Mouse (Mus musculus): Measurements from ENCODE around the gene Srgap3.

DNA sequence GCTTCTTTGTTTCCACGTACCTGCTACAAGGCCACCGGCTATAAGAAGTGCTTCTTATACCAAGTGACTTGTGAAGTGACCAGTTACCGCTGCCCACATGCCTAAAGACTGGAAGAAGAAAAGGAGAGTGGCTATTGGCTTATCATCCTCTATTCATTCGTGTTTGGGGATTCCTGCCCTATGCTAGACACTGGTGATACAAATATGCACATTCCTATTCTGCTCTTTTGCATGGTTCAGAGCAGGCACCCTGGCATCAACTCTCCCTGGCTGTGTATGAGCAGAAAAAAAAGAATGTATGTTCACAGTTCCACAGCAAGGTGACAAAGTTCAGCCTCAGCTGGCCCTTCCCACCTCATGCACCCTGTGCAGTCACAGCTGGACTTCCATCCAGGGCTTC is 81.0 kb downstream of the Srgap3 start:
- TF ChIP-seq CTCF (IDR thresholded peaks at IDR 0.05; ENCODE audit: control insufficient read depth, insufficient read depth, insufficient read length) (no peak), MYOD1 (IDR thresholded peaks at IDR 0.05; ENCODE audit: control insufficient read depth, insufficient read length, low read depth) (no peak), USF1 (IDR thresholded peaks at IDR 0.05; ENCODE audit: low read depth) (no peak), FOSL1 (IDR thresholded peaks at IDR 0.05; ENCODE audit: insufficient read depth, low read length, poor library complexity, severe bottlenecking) (no peak), MYOG (IDR thresholded peaks at IDR 0.05; ENCODE audit: control insufficient read depth, extremely low read depth, insufficient read length) (no peak), MAX (IDR thresholded peaks at IDR 0.05) (no peak)

Measured in C2C12 (cell line).